Mouse (Mus musculus): ENCODE measurements around the gene Gm1113. TPM values are rescaled to one million over a fixed set of nuclear protein-coding genes. Genes with fewer than 3 reads are reported as not detected.

The Gm1113 gene
- polyA plus RNA-seq, 1 experiment from 2014 or later, result not detected

DNA sequence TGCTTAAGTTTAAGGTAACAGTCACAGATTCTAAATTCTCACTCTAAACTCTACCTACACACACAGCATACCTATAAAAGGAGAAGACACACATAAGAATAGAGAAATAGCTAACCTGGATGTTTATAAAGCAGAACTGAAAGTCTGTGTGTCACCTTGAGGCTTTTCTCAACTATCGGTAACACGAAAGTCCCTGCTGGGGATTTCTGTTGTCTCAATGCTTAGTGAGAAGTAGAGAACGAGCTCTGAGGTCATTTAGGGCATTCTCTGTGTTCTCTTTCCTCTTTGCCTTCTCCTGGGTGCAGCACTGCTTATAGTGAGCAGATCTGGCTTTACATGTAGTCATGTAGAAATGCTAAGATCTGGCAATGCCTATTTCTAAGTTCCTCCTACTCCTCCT, 34.1 kb downstream of the Gm1113 start:
- WGBS (ENCODE audit: insufficient replicate concordance), result 83% methylated on average over 3 of the region's 3 CpGs
- Histone ChIP-seq H3K9me3 (replicated peaks; ENCODE audit: control insufficient read depth, low read length) (no peaks in the 10 kb centered on the region), H3K4me3 (ENCODE audit: low read depth, low read length) (no peak overlapping the region), H3K4me1 (ENCODE audit: control insufficient read depth, insufficient read depth, low read length) (0 out of 2 replicates have a peak, but pooled peaks cover 2% of the 10 kb centered on the region), H3K36me3 (ENCODE audit: control insufficient read depth, insufficient read depth, low read length) (peaks cover 12% of the 10 kb centered on the region; the same call in 1 of the 2 replicates), H3K27ac (ENCODE audit: low read depth, low read length) (no peak overlapping the region), H3K4me2 (no peak overlapping the region), H3K9ac (ENCODE audit: low read depth, low read length) (no peak overlapping the region), H3K27me3 (ENCODE audit: control insufficient read depth, insufficient read depth, low read length) (no peaks in the 10 kb centered on the region)
- no peak for ATAC-seq (replicated peaks; ENCODE audit: insufficient number of reproducible peaks, low FRiP score, low TSS enrichment)

DNA sequence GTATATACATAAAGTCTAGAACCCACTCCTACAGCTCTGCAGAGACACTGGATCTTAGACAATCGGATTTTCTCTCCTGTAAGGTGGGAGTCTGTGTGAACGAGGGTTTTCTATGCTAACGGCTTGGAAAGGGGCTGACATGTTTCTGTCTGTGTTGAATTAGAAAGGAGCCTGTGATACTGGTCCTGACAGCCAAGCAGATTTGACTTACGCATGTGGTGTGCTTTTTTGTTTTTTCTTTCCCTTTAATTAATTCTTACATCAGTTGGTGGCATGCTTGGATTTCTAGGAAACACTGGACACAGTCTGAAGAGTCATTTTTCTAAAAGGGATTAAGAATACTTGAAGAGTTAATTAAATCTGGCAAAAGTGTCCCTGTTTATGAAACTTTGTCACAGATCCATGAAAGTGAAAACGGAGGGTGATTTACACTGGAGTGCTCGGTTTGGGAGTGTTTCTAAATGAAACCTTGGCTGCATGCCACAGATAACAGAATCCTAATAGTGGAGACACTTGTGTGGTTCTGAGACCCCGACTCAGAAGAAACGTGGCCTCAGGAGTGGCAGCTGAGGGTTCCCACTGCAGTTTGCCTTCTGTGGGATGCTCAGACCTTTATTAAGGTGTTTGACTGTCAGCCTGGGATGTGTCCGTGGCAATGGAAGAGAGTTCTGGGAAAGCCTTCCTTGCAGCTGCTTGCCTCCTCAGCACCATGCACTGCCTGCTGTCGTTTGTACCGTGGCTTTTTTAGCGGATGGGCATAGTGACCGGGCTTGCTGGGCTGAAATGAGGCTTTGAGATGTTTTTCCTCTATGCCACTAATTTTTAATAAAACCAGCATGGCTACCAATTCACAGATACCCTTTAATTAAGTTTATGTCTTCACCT, 35.8 kb downstream of the Gm1113 start:
- Histone ChIP-seq H3K9me3 (replicated peaks; ENCODE audit: control insufficient read depth, low read length) (no peaks in the 10 kb centered on the region), H3K36me3 (ENCODE audit: control insufficient read depth, insufficient read depth, low read length) (peaks cover 9% of the 10 kb centered on the region; the same call in 1 of the 2 replicates), H3K27me3 (ENCODE audit: control insufficient read depth, insufficient read depth, low read length) (no peaks in the 10 kb centered on the region), H3K4me2 (no peak overlapping the region), H3K27ac (ENCODE audit: low read depth, low read length) (no peak overlapping the region), H3K4me3 (ENCODE audit: low read depth, low read length) (no peak overlapping the region), H3K9ac (ENCODE audit: low read depth, low read length) (no peak overlapping the region), H3K4me1 (ENCODE audit: control insufficient read depth, insufficient read depth, low read length) (0 out of 2 replicates have a peak, but pooled peaks cover 2% of the 10 kb centered on the region)
- ATAC-seq (replicated peaks; ENCODE audit: insufficient number of reproducible peaks, low FRiP score, low TSS enrichment), result no peak
- WGBS (ENCODE audit: insufficient replicate concordance), result 59% methylated on average over 13 of the region's 13 CpGs

DNA sequence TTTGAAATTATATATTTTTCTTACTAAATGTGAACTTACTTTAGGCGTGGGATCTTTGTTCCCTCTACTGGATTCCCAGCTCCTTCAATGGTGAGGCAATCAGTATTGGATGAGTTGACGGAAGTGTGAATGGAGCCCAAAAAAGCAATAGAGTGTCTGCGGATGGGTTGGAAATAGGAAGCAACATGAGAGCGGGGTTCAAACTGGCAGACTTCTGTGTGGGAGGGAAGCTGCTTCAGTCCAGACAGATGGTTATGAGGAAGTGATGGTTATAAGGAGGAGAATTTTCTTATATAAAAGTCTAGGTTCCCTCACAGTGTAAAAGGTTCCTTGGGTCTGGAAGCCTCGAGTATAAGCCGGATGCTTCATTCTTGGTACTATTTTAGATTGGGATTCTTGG, 38.6 kb downstream of the Gm1113 start:
- H3K9ac ChIP-seq (ENCODE audit: low read depth, low read length), result no peak overlapping the region
- no peak overlapping the region for H3K4me2 ChIP-seq
- H3K4me1 ChIP-seq (ENCODE audit: control insufficient read depth, insufficient read depth, low read length), result 0 out of 2 replicates have a peak, but pooled peaks cover 2% of the 10 kb centered on the region
- no peaks in the 10 kb centered on the region for H3K27me3 ChIP-seq (ENCODE audit: control insufficient read depth, insufficient read depth, low read length)
- H3K4me3 ChIP-seq (ENCODE audit: low read depth, low read length), result no peak overlapping the region
- 89% methylated on average over 6 of the region's 6 CpGs for WGBS (ENCODE audit: insufficient replicate concordance)
- no peaks in the 10 kb centered on the region for H3K9me3 ChIP-seq (replicated peaks; ENCODE audit: control insufficient read depth, low read length)
- no peak for ATAC-seq (replicated peaks; ENCODE audit: insufficient number of reproducible peaks, low FRiP score, low TSS enrichment)
- H3K36me3 ChIP-seq (ENCODE audit: control insufficient read depth, insufficient read depth, low read length), result peaks cover 3% of the 10 kb centered on the region; the same call in 1 of the 2 replicates
- no peak overlapping the region for H3K27ac ChIP-seq (ENCODE audit: low read depth, low read length)

DNA sequence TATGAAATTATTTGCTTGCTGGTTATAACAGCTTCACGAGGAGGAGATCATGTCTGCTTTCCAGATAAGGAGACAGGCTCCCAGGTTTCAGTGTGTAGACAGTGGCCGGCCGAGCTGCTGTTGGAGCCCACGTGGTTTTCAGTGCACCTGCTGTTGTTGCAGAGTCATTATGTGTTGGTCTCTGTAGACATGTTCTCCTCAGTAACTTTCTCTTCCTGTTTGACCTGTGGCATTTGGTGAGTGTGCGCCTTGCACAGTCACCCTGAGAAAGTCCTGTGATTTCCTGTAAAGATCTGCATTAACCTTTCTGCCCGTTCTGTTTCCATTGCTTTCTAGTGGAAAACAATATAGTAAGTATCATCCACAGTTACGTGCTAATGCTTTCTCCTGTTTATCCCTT, 42.7 kb downstream of the Gm1113 start:
- Histone ChIP-seq H3K27ac (ENCODE audit: low read depth, low read length) (no peak overlapping the region), H3K9ac (ENCODE audit: low read depth, low read length) (no peak overlapping the region), H3K9me3 (replicated peaks; ENCODE audit: control insufficient read depth, low read length) (no peaks in the 10 kb centered on the region), H3K27me3 (ENCODE audit: control insufficient read depth, insufficient read depth, low read length) (no peaks in the 10 kb centered on the region), H3K4me3 (ENCODE audit: low read depth, low read length) (no peak overlapping the region), H3K4me1 (ENCODE audit: control insufficient read depth, insufficient read depth, low read length) (no peaks in the 10 kb centered on the region), H3K4me2 (no peak overlapping the region), H3K36me3 (ENCODE audit: control insufficient read depth, insufficient read depth, low read length) (peaks cover 8% of the 10 kb centered on the region; the same call in 1 of the 2 replicates)
- ATAC-seq (replicated peaks; ENCODE audit: insufficient number of reproducible peaks, low FRiP score, low TSS enrichment), result no peak
- WGBS (ENCODE audit: insufficient replicate concordance), result 80% methylated on average over 7 of the region's 7 CpGs

DNA sequence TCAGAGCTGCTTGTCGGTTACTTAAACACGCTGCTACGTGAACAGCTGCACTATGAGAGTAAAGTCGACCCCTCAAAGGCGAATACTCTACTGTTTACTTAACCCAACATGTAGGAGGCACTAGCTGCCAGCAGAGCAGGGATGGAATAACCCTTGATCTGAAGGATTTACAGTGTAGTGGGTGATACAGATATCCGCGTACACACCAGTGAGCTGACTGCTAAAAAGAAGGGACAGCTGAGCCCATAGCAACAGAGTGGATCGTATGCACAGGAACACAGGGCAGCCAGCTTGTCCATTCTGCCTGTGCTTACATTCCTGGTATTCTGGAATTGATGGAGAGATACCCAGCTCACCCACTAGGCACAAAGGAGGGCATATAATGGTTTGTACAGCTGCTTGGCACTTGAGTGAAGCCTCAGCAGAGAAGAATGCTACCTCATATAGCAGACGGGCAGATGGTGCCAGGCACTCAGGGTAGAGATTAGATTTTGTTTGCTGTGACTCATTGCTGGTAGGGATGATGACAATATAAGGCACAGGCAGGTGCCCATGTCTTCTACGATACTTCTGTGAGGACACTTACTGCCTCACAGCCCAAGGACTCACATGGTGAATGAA, 43.9 kb downstream of the Gm1113 start:
- WGBS (ENCODE audit: insufficient replicate concordance), result 80% methylated on average over 10 of the region's 10 CpGs
- no peak overlapping the region for H3K4me2 ChIP-seq
- H3K4me1 ChIP-seq (ENCODE audit: control insufficient read depth, insufficient read depth, low read length), result no peaks in the 10 kb centered on the region
- H3K27ac ChIP-seq (ENCODE audit: low read depth, low read length), result no peak overlapping the region
- no peak overlapping the region for H3K4me3 ChIP-seq (ENCODE audit: low read depth, low read length)
- H3K9ac ChIP-seq (ENCODE audit: low read depth, low read length), result no peak overlapping the region
- H3K36me3 ChIP-seq (ENCODE audit: control insufficient read depth, insufficient read depth, low read length), result peaks cover 8% of the 10 kb centered on the region; the same call in 1 of the 2 replicates
- no peak for ATAC-seq (replicated peaks; ENCODE audit: insufficient number of reproducible peaks, low FRiP score, low TSS enrichment)
- no peaks in the 10 kb centered on the region for H3K9me3 ChIP-seq (replicated peaks; ENCODE audit: control insufficient read depth, low read length)
- no peaks in the 10 kb centered on the region for H3K27me3 ChIP-seq (ENCODE audit: control insufficient read depth, insufficient read depth, low read length)

DNA sequence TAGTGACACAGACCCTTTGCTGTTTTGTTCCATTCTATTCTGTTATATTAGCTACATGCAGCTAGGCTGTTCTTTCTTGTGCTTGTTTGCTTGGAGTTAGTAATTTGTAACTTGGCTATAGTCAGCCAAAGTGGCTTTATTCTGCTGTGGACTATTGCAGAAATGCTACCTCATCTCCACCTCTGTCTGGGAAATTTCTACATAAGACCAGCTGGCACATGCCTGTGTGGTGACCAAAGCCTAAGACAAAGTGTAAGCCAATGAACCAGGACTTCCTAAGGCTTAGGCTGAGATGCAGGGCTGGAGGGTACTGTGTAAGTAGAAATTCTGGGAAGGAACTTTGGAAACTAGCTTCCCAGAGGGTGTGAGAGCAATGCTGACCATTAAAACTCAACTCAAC, 49.2 kb downstream of the Gm1113 start:
- no peak overlapping the region for H3K9ac ChIP-seq (ENCODE audit: low read depth, low read length)
- no peak overlapping the region for H3K27ac ChIP-seq (ENCODE audit: low read depth, low read length)
- no peak overlapping the region for H3K4me3 ChIP-seq (ENCODE audit: low read depth, low read length)
- H3K36me3 ChIP-seq (ENCODE audit: control insufficient read depth, insufficient read depth, low read length), result 0 out of 2 replicates have a peak, but pooled peaks cover 6% of the 10 kb centered on the region
- H3K9me3 ChIP-seq (replicated peaks; ENCODE audit: control insufficient read depth, low read length), result no peaks in the 10 kb centered on the region
- H3K27me3 ChIP-seq (ENCODE audit: control insufficient read depth, insufficient read depth, low read length), result no peaks in the 10 kb centered on the region
- no peaks in the 10 kb centered on the region for H3K4me1 ChIP-seq (ENCODE audit: control insufficient read depth, insufficient read depth, low read length)
- no peak for ATAC-seq (replicated peaks; ENCODE audit: insufficient number of reproducible peaks, low FRiP score, low TSS enrichment)
- H3K4me2 ChIP-seq, result no peak overlapping the region

DNA sequence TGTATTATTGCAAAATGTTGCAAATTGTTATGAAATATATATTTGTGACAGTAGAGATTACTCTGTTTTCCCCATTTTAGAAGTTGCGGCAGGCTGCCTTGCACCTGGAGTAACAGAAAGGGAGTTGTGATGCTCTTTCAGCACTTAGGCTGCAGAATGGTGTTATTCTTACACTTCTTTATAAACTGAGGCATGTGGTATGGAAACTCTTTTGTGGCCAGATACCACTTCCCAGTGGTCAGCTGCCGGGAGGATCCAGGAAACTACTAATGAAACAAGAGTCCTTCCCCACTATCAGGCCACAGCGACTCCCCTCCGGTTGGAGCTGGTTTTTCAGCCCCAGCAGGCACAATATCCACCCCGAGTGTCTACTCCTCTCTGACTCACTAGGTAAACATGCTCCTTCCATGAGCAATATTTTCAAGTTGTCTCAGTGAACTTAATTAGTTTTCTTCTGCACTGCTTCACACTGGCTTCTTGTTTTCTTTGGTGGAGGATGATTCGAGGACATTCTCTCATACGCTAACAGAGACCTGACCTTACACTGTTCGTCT, 50.7 kb downstream of the Gm1113 start:
- Histone ChIP-seq H3K36me3 (ENCODE audit: control insufficient read depth, insufficient read depth, low read length) (0 out of 2 replicates have a peak, but pooled peaks cover 6% of the 10 kb centered on the region), H3K9ac (ENCODE audit: low read depth, low read length) (no peak overlapping the region), H3K9me3 (replicated peaks; ENCODE audit: control insufficient read depth, low read length) (no peaks in the 10 kb centered on the region), H3K27me3 (ENCODE audit: control insufficient read depth, insufficient read depth, low read length) (no peaks in the 10 kb centered on the region), H3K4me3 (ENCODE audit: low read depth, low read length) (no peak overlapping the region), H3K4me1 (ENCODE audit: control insufficient read depth, insufficient read depth, low read length) (no peaks in the 10 kb centered on the region), H3K27ac (ENCODE audit: low read depth, low read length) (no peak overlapping the region), H3K4me2 (no peak overlapping the region)
- no peak for ATAC-seq (replicated peaks; ENCODE audit: insufficient number of reproducible peaks, low FRiP score, low TSS enrichment)
- WGBS (ENCODE audit: insufficient replicate concordance), result 55% methylated on average over 8 of the region's 8 CpGs

DNA sequence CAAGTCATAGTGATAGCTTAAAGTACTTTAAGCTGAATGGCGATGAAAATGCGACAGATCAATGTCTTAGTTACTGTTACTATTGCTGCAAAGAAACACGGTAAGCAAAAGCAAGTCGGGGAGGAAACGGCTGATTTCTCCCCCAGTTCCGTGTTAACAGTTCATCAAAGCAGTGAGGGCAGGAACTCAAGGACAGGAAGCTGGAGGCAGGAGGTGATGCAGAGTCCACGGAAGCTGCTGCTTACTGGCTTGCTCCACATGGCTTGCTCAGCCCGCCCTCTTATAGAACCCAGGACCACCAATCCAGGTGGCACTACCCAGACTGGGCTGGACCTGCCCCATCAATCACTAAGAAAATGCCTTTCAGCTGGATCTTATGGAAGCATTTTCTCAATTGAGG, 58.5 kb downstream of the Gm1113 start:
- Histone ChIP-seq H3K9me3 (replicated peaks; ENCODE audit: control insufficient read depth, low read length) (no peaks in the 10 kb centered on the region), H3K4me3 (ENCODE audit: low read depth, low read length) (no peak overlapping the region), H3K36me3 (ENCODE audit: control insufficient read depth, insufficient read depth, low read length) (peaks cover 6% of the 10 kb centered on the region; the same call in 1 of the 2 replicates), H3K9ac (ENCODE audit: low read depth, low read length) (no peak overlapping the region), H3K4me1 (ENCODE audit: control insufficient read depth, insufficient read depth, low read length) (no peaks in the 10 kb centered on the region), H3K4me2 (no peak overlapping the region), H3K27ac (ENCODE audit: low read depth, low read length) (no peak overlapping the region), H3K27me3 (ENCODE audit: control insufficient read depth, insufficient read depth, low read length) (no peaks in the 10 kb centered on the region)
- no peak for ATAC-seq (replicated peaks; ENCODE audit: insufficient number of reproducible peaks, low FRiP score, low TSS enrichment)
- 70% methylated on average over 8 of the region's 8 CpGs for WGBS (ENCODE audit: insufficient replicate concordance)
